Mouse (Mus musculus): ENCODE results near the gene Btg1. TPM values are rescaled to one million over a fixed set of nuclear protein-coding genes. Genes with fewer than 3 reads are reported as not detected.

Gene Btg1
- polyA plus RNA-seq, 1 experiment from 2014 or later, result 34.6 TPM

GRCm38 (mm10) chr10:96627332-96627731, 10.5 kb downstream of the Btg1 start:
- Histone ChIP-seq H3K4me1 (peaks cover 4% of the 10 kb centered on the region; the same call in 1 of the 2 replicates), H3K27me3 (ENCODE audit: low read depth, poor library complexity, severe bottlenecking) (no peaks in the 10 kb centered on the region), H3K9me3 (replicated peaks) (no peaks in the 10 kb centered on the region), H3K36me3 (peaks cover 48% of the 10 kb centered on the region), H3K27ac (no peak overlapping the region), H3K4me3 (no peak overlapping the region)
- WGBS, result 95% methylated on average over 10 of the region's 10 CpGs
- no peak for DNase-seq (ENCODE audit: low spot score)

- Histone ChIP-seq H3K27ac (no peak overlapping the region), H3K27me3 (ENCODE audit: low read depth, poor library complexity, severe bottlenecking) (no peaks in the 10 kb centered on the region), H3K9me3 (replicated peaks) (no peaks in the 10 kb centered on the region), H3K4me3 (no peak overlapping the region), H3K36me3 (peaks cover 38% of the 10 kb centered on the region), H3K4me1 (0 out of 2 replicates have a peak, but pooled peaks cover 3% of the 10 kb centered on the region)
- DNase-seq (ENCODE audit: low spot score), result no peak
- 93% methylated on average over 16 of the region's 16 CpGs for WGBS
These were observed 11.5 kb downstream of the Btg1 start for GRCm38 (mm10) chr10:96628100-96628912.

GRCm38 (mm10) chr10:96628913-96629199, 12.1 kb downstream of the Btg1 start:
- Histone ChIP-seq H3K27me3 (ENCODE audit: low read depth, poor library complexity, severe bottlenecking) (no peaks in the 10 kb centered on the region), H3K36me3 (peaks cover 33% of the 10 kb centered on the region), H3K27ac (no peak overlapping the region), H3K9me3 (replicated peaks) (no peaks in the 10 kb centered on the region), H3K4me1 (0 out of 2 replicates have a peak, but pooled peaks cover 3% of the 10 kb centered on the region), H3K4me3 (no peak overlapping the region)
- DNase-seq (ENCODE audit: low spot score), result no peak
- WGBS, result 94% methylated on average over 7 of the region's 7 CpGs

- H3K36me3 ChIP-seq, result peaks cover 25% of the 10 kb centered on the region
- WGBS, result 73% methylated on average over 5 of the region's 5 CpGs
These were observed 13.3 kb downstream of the Btg1 start for GRCm38 (mm10) chr10:96630110-96630509.

GRCm38 (mm10) chr10:96631066-96631711, 14.4 kb downstream of the Btg1 start:
- Histone ChIP-seq H3K36me3 (peaks cover 17% of the 10 kb centered on the region), H3K9me3 (replicated peaks) (no peaks in the 10 kb centered on the region), H3K4me3 (no peak overlapping the region), H3K27ac (no peak overlapping the region), H3K27me3 (ENCODE audit: low read depth, poor library complexity, severe bottlenecking) (no peaks in the 10 kb centered on the region), H3K4me1 (0 out of 2 replicates have a peak, but pooled peaks cover 3% of the 10 kb centered on the region)
- no peak for DNase-seq (ENCODE audit: low spot score)
- 71% methylated on average over 9 of the region's 9 CpGs for WGBS

More at GRCm38 (mm10) chr10:96630110-96630509, 13.3 kb downstream of the Btg1 start:
- Histone ChIP-seq H3K4me1 (0 out of 2 replicates have a peak, but pooled peaks cover 3% of the 10 kb centered on the region), H3K27ac (no peak overlapping the region), H3K9me3 (replicated peaks) (no peaks in the 10 kb centered on the region), H3K27me3 (ENCODE audit: low read depth, poor library complexity, severe bottlenecking) (no peaks in the 10 kb centered on the region), H3K4me3 (no peak overlapping the region)
- DNase-seq (ENCODE audit: low spot score), result no peak

GRCm38 (mm10) chr10:96632271-96633144, 15.7 kb downstream of the Btg1 start:
- Histone ChIP-seq H3K4me3 (no peak overlapping the region), H3K27ac (no peak overlapping the region), H3K27me3 (ENCODE audit: low read depth, poor library complexity, severe bottlenecking) (no peaks in the 10 kb centered on the region), H3K9me3 (replicated peaks) (no peaks in the 10 kb centered on the region), H3K36me3 (peaks cover 13% of the 10 kb centered on the region), H3K4me1 (0 out of 2 replicates have a peak, but pooled peaks cover 3% of the 10 kb centered on the region)
- WGBS, result 78% methylated on average over 12 of the region's 12 CpGs
- no peak for DNase-seq (ENCODE audit: low spot score)

GRCm38 (mm10) chr10:96633145-96633516, 16.3 kb downstream of the Btg1 start:
- Histone ChIP-seq H3K4me3 (no peak overlapping the region), H3K36me3 (peaks cover 12% of the 10 kb centered on the region), H3K27ac (no peak overlapping the region), H3K4me1 (0 out of 2 replicates have a peak, but pooled peaks cover 3% of the 10 kb centered on the region), H3K9me3 (replicated peaks) (no peaks in the 10 kb centered on the region), H3K27me3 (ENCODE audit: low read depth, poor library complexity, severe bottlenecking) (no peaks in the 10 kb centered on the region)
- DNase-seq (ENCODE audit: low spot score), result no peak
- WGBS, result 72% methylated on average over 4 of the region's 4 CpGs

GRCm38 (mm10) chr10:96635472-96635871, 18.7 kb downstream of the Btg1 start:
- DNase-seq (ENCODE audit: low spot score), result no peak
- Histone ChIP-seq H3K27ac (no peak overlapping the region), H3K9me3 (replicated peaks) (no peaks in the 10 kb centered on the region), H3K4me3 (no peak overlapping the region), H3K4me1 (0 out of 2 replicates have a peak, but pooled peaks cover 3% of the 10 kb centered on the region), H3K27me3 (ENCODE audit: low read depth, poor library complexity, severe bottlenecking) (no peaks in the 10 kb centered on the region), H3K36me3 (0 out of 2 replicates have a peak, but pooled peaks cover 3% of the 10 kb centered on the region)
- WGBS, result 43% methylated on average over 4 of the region's 4 CpGs

- no peaks in the 10 kb centered on the region for H3K4me1 ChIP-seq
- 93% methylated on average over 2 of the region's 2 CpGs for WGBS
- no peaks in the 10 kb centered on the region for H3K9me3 ChIP-seq (replicated peaks)
- no peak overlapping the region for H3K4me3 ChIP-seq
- no peak for DNase-seq (ENCODE audit: low spot score)
- H3K36me3 ChIP-seq, result 0 out of 2 replicates have a peak, but pooled peaks cover 3% of the 10 kb centered on the region
- H3K27ac ChIP-seq, result no peak overlapping the region
- no peaks in the 10 kb centered on the region for H3K27me3 ChIP-seq (ENCODE audit: low read depth, poor library complexity, severe bottlenecking)
These were observed 21.7 kb downstream of the Btg1 start for GRCm38 (mm10) chr10:96638477-96638876.

- H3K4me3 ChIP-seq, result no peak overlapping the region
- no peaks in the 10 kb centered on the region for H3K27me3 ChIP-seq (ENCODE audit: low read depth, poor library complexity, severe bottlenecking)
- H3K9me3 ChIP-seq (replicated peaks), result no peaks in the 10 kb centered on the region
- WGBS, result 75% methylated on average over 4 of the region's 4 CpGs
- DNase-seq (ENCODE audit: low spot score), result no peak
- H3K27ac ChIP-seq, result no peak overlapping the region
- 0 out of 2 replicates have a peak, but pooled peaks cover 3% of the 10 kb centered on the region for H3K36me3 ChIP-seq
- peaks cover 11% of the 10 kb centered on the region for H3K4me1 ChIP-seq
These were observed 25.2 kb downstream of the Btg1 start for GRCm38 (mm10) chr10:96642014-96642413.

- no peak overlapping the region for H3K27ac ChIP-seq
These were observed 25.9 kb downstream of the Btg1 start for GRCm38 (mm10) chr10:96642751-96643150.

GRCm38 (mm10) chr10:96645183-96645582, 28.4 kb downstream of the Btg1 start:
- DNase-seq (ENCODE audit: low spot score), result no peak
- WGBS, result 90% methylated on average over 1 of the region's 1 CpGs

More at GRCm38 (mm10) chr10:96642751-96643150, 25.9 kb downstream of the Btg1 start:
- 0 out of 2 replicates have a peak, but pooled peaks cover 3% of the 10 kb centered on the region for H3K36me3 ChIP-seq
- no peaks in the 10 kb centered on the region for H3K27me3 ChIP-seq (ENCODE audit: low read depth, poor library complexity, severe bottlenecking)
- DNase-seq (ENCODE audit: low spot score), result no peak
- WGBS, result 92% methylated on average over 6 of the region's 6 CpGs
- H3K4me3 ChIP-seq, result no peak overlapping the region
- H3K4me1 ChIP-seq, result peaks cover 17% of the 10 kb centered on the region
- no peaks in the 10 kb centered on the region for H3K9me3 ChIP-seq (replicated peaks)

More at GRCm38 (mm10) chr10:96645183-96645582, 28.4 kb downstream of the Btg1 start:
- Histone ChIP-seq H3K9me3 (replicated peaks) (no peaks in the 10 kb centered on the region), H3K36me3 (no peaks in the 10 kb centered on the region), H3K4me1 (peaks cover 17% of the 10 kb centered on the region), H3K4me3 (no peak overlapping the region), H3K27ac (no peak overlapping the region), H3K27me3 (ENCODE audit: low read depth, poor library complexity, severe bottlenecking) (no peaks in the 10 kb centered on the region)
